Mouse (Mus musculus) midbrain, embryonic 14.5 days (tissue): ENCODE results near the gene Olfr750. TPM values are rescaled to one million over a fixed set of nuclear protein-coding genes. Genes with fewer than 3 reads are reported as not detected.

Source experiments
- ATAC-seq: fragments of 200-750 bp; cut with Nextera tagmentation; 2 replicates; pipeline ENCODE4 v1.8.0; 2017; ENCODE audit warnings: moderate number of reproducible peaks, moderate library complexity; ENCODE audit not compliant: low FRiP score, low TSS enrichment
- DNase-seq: peaks from one replicate; pipeline ENCODE4 v3.0.0-alpha.2; 2015
- H3K27ac ChIP-seq: fragments of 300-500 bp; sonication (generic); replicated peaks from 2 replicates; pipeline ENCODE4 v1.5.1; 2014; ENCODE audit warnings: mild to moderate bottlenecking, low read depth, low read length, moderate library complexity
- H3K27me3 ChIP-seq: fragments of 300-500 bp; sonication (generic); 2 replicates; pipeline ENCODE4 v1.6.1; 2014; ENCODE audit warnings: low read length, control low read depth, mixed read lengths; ENCODE audit not compliant: control insufficient read depth, insufficient read depth
- H3K36me3 ChIP-seq: fragments of 300-500 bp; sonication (generic); 2 replicates; pipeline ENCODE4 v1.6.1; 2014; ENCODE audit warnings: low read length, control low read depth; ENCODE audit not compliant: control insufficient read depth, insufficient read depth
- H3K4me1 ChIP-seq: fragments of 300-500 bp; sonication (generic); 2 replicates; pipeline ENCODE4 v1.6.1; 2014; ENCODE audit warnings: mild to moderate bottlenecking, antibody characterized with exemption, low read length, control low read depth; ENCODE audit not compliant: control insufficient read depth, insufficient read depth
- H3K4me2 ChIP-seq: fragments of 300-500 bp; sonication (generic); 2 replicates; pipeline ENCODE4 v1.6.1; 2014; ENCODE audit warnings: mild to moderate bottlenecking, low read length, moderate library complexity
- H3K4me3 ChIP-seq: fragments of 300-500 bp; sonication (generic); replicated peaks from 2 replicates; pipeline ENCODE4 v1.5.1; 2014; ENCODE audit warnings: low read depth, low read length
- H3K9ac ChIP-seq: fragments of 300-500 bp; sonication (generic); replicated peaks from 2 replicates; pipeline ENCODE4 v1.6.1; 2014; ENCODE audit warnings: mild to moderate bottlenecking, low read length, moderate library complexity
- H3K9me3 ChIP-seq: fragments of 300-500 bp; sonication (generic); 2 replicates; pipeline ENCODE4 v1.6.1; 2016; ENCODE audit warnings: low read length, control low read depth, mixed read lengths; ENCODE audit not compliant: control insufficient read depth
- WGBS: fragments of 180-500 bp; shearing (Covaris S2); extraction: QIAGEN DNeasy Blood & Tissue Kit; methylation state at CpG from one replicate; pipeline ENCODE4 v1.1.7; 2014; 5-methylcytosine and 5-hydroxymethylcytosine counted together
- polyA plus RNA-seq: library from polyadenylated mRNA; unstranded; fragments of >200 nt; fragmentation: Nextera tagmentation; extraction: Ambion mirVana; gene quantifications from 2 replicates; pipeline ENCODE4 v1.2.1, GENCODE M21; 2014

Gene Olfr750
- polyA plus RNA-seq, 1 experiment from 2014 or later, result not detected

DNA sequence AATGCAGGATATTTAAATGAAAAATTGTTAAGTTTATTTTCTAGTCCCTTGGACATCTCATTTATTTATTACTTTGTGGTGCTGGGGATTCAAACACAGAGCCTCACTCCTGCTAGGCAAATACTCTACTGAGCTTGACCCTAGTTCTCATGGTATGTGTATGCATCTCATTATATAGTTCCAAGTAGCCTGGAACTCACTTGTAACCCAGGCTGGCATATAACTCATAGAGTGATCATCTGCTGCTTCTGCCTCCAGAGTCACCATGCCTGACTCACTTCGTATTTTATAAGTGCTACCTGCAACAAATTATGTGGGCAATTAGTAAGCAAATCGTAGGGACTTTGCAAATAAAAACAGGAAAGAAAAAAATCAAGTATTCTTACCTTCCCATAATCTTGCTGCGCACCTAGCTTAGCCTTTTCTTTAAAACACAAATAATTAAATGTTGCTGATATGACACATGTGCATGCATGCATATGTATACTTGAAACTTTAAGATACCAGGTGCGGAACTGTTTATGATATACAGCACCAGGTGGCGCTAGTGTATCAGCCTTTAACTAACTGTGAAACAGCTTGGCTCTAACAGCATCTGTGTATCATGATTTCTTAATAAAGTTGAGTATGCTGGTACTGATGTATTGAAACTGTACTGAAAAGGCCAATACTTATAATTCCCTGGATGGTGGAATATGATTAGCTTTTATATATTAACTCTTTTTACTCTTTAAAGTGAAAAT lies 47.7 kb downstream of the Olfr750 start:
- no peak for ATAC-seq
- Histone ChIP-seq H3K9ac (no peak overlapping the region), H3K27ac (no peak overlapping the region), H3K4me3 (no peak overlapping the region), H3K4me1 (no peaks in the 10 kb centered on the region), H3K4me2 (no peak overlapping the region), H3K9me3 (no peaks in the 10 kb centered on the region), H3K27me3 (no peaks in the 10 kb centered on the region), H3K36me3 (no peaks in the 10 kb centered on the region)
- WGBS, result 38% methylated on average over 5 of the region's 5 CpGs
- DNase-seq, result peak; percentile 90

- DNase-seq (no peak), ATAC-seq (no peak)
- H3K4me2 ChIP-seq, result no peak overlapping the region
- WGBS, result 97% methylated on average over 1 of the region's 1 CpGs
- H3K27ac ChIP-seq, result no peak overlapping the region
- no peaks in the 10 kb centered on the region for H3K9me3 ChIP-seq
- no peaks in the 10 kb centered on the region for H3K27me3 ChIP-seq
- no peak overlapping the region for H3K9ac ChIP-seq
- H3K4me3 ChIP-seq, result no peak overlapping the region
- H3K4me1 ChIP-seq, result no peaks in the 10 kb centered on the region
- no peaks in the 10 kb centered on the region for H3K36me3 ChIP-seq
Observed at GRCm38 (mm10) chr14:51024820-51025219, 49.4 kb downstream of the Olfr750 start.

DNA sequence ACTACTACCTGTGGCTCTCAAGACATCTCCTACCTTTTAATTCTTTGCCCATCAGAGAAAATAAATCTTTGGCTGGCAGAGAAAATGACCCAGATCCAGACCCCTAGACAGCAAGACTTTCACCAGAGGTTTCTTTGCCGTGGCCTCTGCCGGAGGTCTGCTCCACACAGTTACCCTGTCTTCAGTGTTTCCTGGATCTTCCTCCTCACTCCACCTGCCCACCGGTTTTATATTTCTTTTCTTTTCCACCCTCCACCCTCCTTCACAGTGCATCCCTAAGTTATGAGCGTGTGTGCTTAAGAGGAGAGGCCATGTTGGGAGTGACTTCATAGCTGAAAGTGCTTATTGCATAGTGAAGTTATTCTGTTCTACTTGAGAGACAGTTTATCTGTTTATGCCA lies 50.8 kb downstream of the Olfr750 start:
- H3K36me3 ChIP-seq, result no peaks in the 10 kb centered on the region
- DNase-seq (no peak), ATAC-seq (no peak)
- no peak overlapping the region for H3K9ac ChIP-seq
- H3K4me2 ChIP-seq, result no peak overlapping the region
- H3K9me3 ChIP-seq, result no peaks in the 10 kb centered on the region
- no peaks in the 10 kb centered on the region for H3K27me3 ChIP-seq
- no peak overlapping the region for H3K4me3 ChIP-seq
- 82% methylated on average over 4 of the region's 4 CpGs for WGBS
- no peak overlapping the region for H3K27ac ChIP-seq
- H3K4me1 ChIP-seq, result no peaks in the 10 kb centered on the region

- no peak overlapping the region for H3K9ac ChIP-seq
- 82% methylated on average over 3 of the region's 3 CpGs for WGBS
- no peak for ATAC-seq
- no peak overlapping the region for H3K4me3 ChIP-seq
- H3K36me3 ChIP-seq, result no peaks in the 10 kb centered on the region
- no peaks in the 10 kb centered on the region for H3K9me3 ChIP-seq
- H3K27me3 ChIP-seq, result no peaks in the 10 kb centered on the region
- no peak overlapping the region for H3K4me2 ChIP-seq
- DNase-seq, result no peak
- H3K4me1 ChIP-seq, result no peaks in the 10 kb centered on the region
- H3K27ac ChIP-seq, result no peak overlapping the region
Observed at GRCm38 (mm10) chr14:51017256-51017655, 57.0 kb downstream of the Olfr750 start.

Other genes with a start within 250 kb of the Olfr750 start
- gene Tep1, start 203.9 kb downstream of the Olfr750 start, polyA plus RNA-seq, result 2.0 and 3.4 TPM in 2 replicates
- gene Klhl33, start 176.9 kb downstream of the Olfr750 start, polyA plus RNA-seq, result 0.76 and 1.4 TPM in 2 replicates
- gene Osgep, start 149.5 kb downstream of the Olfr750 start, polyA plus RNA-seq, result 110 and 116 TPM in 2 replicates
- 223 and 227 TPM in 2 replicates for gene Apex1, start 149.5 kb downstream of the Olfr750 start, polyA plus RNA-seq
- gene Pip4p1, start 143.6 kb downstream of the Olfr750 start, polyA plus RNA-seq, result 90.3 and 119 TPM in 2 replicates
- gene Pnp, start 143.4 kb downstream of the Olfr750 start, polyA plus RNA-seq, result 15.7 and 24.6 TPM in 2 replicates
- gene Gm49342, start 129.9 kb downstream of the Olfr750 start, polyA plus RNA-seq, result 0.95 TPM in 1 of 2 replicates, not detected in the other
- 0.19 and 0.50 TPM in 2 replicates for gene Pnp2, start 118.4 kb downstream of the Olfr750 start, polyA plus RNA-seq
- gene Rnase10, start 66.7 kb downstream of the Olfr750 start, polyA plus RNA-seq, result not detected in 2 replicates
- not detected in 2 replicates for gene Rnase9, start 32.6 kb downstream of the Olfr750 start, polyA plus RNA-seq
- gene Rnase11, start 24.3 kb downstream of the Olfr750 start, polyA plus RNA-seq, result not detected in 2 replicates
- 0.34 and 0.59 TPM in 2 replicates for gene Rnase12, start 16.8 kb downstream of the Olfr750 start, polyA plus RNA-seq
- gene Rnase4, start 16.6 kb upstream of the Olfr750 start, polyA plus RNA-seq, result 9.6 and 12.7 TPM in 2 replicates
- gene Ang, start 16.7 kb upstream of the Olfr750 start, polyA plus RNA-seq, result 1.5 and 2.7 TPM in 2 replicates
- not detected in 2 replicates for gene Eddm3b, start 40.0 kb upstream of the Olfr750 start, polyA plus RNA-seq
- gene Rnase6, start 49.5 kb upstream of the Olfr750 start, polyA plus RNA-seq, result 1.1 TPM in 1 of 2 replicates, not detected in the other
- gene Rnase1, start 72.3 kb upstream of the Olfr750 start, polyA plus RNA-seq, result 0.23 TPM in 1 of 2 replicates, not detected in the other
- gene Rnase2b, start 87.8 kb upstream of the Olfr750 start, polyA plus RNA-seq, result not detected in 2 replicates
- gene Ang2, start 124.7 kb upstream of the Olfr750 start, polyA plus RNA-seq, result not detected in 2 replicates
- not detected in 2 replicates for gene Ear14, start 129.0 kb upstream of the Olfr750 start, polyA plus RNA-seq
- not detected in 2 replicates for gene Rnase2a, start 181.7 kb upstream of the Olfr750 start, polyA plus RNA-seq